Mouse (Mus musculus) adrenal gland, postnatal 14 days (tissue): ENCODE results near the gene Olfr996. TPM values are rescaled to one million over a fixed set of nuclear protein-coding genes. Genes with fewer than 3 reads are reported as not detected.
"Not testable (repeated sequence)": the region's sequence is repeated elsewhere in the genome, so short reads cannot be mapped to it uniquely, and the experiment has no call there.

Experiments
- DNase-seq: peaks from one replicate; pipeline ENCODE4 v3.0.0; 2021; ENCODE audit warnings: mixed read lengths
- long read RNA-seq, 2 experiments: library from polyadenylated mRNA; stranded (forward); transcript quantifications; one replicate each; pipeline ENCODE4 v2.0.0; 2021
- total RNA-seq: library from RNA; stranded (reverse); gene quantifications from 2 replicates; pipeline ENCODE4 v1.2.3, GENCODE M21; 2021

Gene Olfr996
- total RNA-seq = not detected in 2 replicates
- long read RNA-seq, experiment 1 = 0 reads
- long read RNA-seq, experiment 2 = 0 reads

- DNase-seq = no peak
Measured at GRCm38 (mm10) chr2:85578915-85579314, at the start of gene Olfr996. TSS of gene Olfr996 (plus strand) at chr2:85579215.

- DNase-seq = no peak
Measured at GRCm38 (mm10) chr2:85532082-85532778, 46.8 kb upstream of the Olfr996 start.

DNA sequence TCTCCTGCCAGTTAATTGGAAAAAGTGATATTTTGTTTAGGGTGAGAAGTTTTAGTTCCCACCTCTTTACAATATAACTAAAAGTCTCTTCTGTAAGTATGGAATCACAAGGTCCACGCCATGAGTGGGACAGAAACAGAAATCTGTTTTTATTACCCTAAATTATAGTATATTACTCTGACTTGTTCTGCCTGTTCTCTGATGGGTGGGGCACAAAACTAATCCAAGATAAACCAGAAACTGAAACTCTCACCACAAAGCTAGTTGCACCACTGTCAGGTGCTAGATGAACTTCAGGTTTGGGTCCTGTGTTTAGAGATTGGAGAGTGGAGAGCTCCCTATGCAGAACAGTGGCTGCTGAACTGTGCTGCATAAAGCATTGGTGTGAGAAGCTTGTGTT, 45.1 kb upstream of the Olfr996 start:
- no peak for DNase-seq

DNA sequence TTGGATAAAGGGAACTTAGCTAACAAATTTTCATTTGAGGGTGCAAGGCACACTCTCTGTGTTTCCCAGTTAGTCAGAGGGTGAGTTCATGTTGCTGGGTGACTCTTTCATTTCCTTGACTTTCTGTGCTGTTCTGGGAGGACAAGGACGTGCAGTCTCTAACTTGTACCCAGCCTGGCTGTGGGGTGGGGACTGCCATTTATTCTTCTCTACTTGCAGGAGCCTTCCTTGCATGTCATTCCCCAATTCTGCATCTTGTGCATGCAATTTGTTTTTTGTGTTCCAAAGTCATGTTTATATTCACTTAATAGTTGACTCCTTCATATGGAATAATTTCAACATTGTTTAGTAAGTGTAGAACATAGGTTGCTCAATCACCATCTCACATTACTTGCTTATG, 24.2 kb upstream of the Olfr996 start:
- peak; percentile 8 for DNase-seq

DNA sequence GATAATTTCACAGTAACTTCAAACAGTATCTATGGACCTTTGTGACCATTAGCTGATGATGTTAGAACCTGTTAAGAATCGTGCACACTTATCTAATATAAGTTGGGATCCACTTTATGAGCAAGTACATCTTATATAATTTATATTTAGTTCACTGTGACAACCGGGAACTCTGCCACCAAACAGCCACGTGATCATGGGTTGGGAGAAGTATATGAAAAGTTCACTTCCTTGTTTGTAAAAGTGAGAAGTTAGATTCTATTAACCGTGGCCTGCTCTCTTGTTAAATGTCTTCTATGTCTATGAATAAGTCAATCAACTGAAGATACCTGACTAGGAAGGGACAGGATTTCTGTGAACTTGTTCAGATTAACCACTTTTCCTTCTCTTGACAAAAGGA, 18.8 kb upstream of the Olfr996 start:
- DNase-seq = no peak

DNA sequence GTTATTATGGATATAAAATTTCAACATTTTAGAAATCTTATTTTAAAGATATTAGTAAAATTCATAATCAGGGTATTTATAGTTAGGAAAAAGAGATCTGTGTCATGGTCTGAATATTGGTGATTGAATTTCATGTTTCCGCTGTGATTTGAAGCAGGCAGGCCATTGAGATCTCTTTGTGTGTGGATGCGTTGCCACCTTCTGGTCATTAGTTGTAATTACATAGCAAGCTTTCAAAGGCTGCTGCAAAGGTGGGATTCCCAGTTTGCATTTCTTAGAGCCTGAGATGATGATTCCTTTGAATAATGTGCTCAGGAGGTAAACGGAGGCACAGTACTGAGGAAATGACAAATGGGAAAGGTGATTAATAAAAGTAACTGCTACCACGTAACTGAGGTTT, 17.8 kb upstream of the Olfr996 start:
- peak; percentile 55 for DNase-seq

- DNase-seq = not testable (repeated sequence)
Measured at GRCm38 (mm10) chr2:85588648-85589047, 9.6 kb downstream of the Olfr996 start, which contains the start of gene Olfr998. TSS of gene Olfr998 (plus strand) at chr2:85588948.

GRCm38 (mm10) chr2:85611803-85612202, 32.8 kb downstream of the Olfr996 start, which contains the start of gene Olfr1000:
TSS of gene Olfr1000 (minus strand) at chr2:85611903.
- DNase-seq = no peak

Other genes with a start within 250 kb of the Olfr996 start
- gene Olfr987, start 239.9 kb upstream of the Olfr996 start, total RNA-seq = not detected in 2 replicates
- gene Olfr988, start 216.0 kb upstream of the Olfr996 start, total RNA-seq = not detected in 2 replicates
- gene Olfr992, start 169.7 kb upstream of the Olfr996 start, total RNA-seq = not detected in 2 replicates
- gene Olfr993, start 164.3 kb upstream of the Olfr996 start, total RNA-seq = not detected in 2 replicates
- gene Olfr994, start 142.8 kb upstream of the Olfr996 start, total RNA-seq = not detected in 2 replicates
- not detected in 2 replicates for gene Olfr995, start 135.6 kb upstream of the Olfr996 start, total RNA-seq
- 0.22 TPM in 1 of 2 replicates, not detected in the other for gene 4833423E24Rik, start 60.2 kb upstream of the Olfr996 start, total RNA-seq
- not detected in 2 replicates for gene Olfr998, start 9.7 kb downstream of the Olfr996 start, total RNA-seq
- not detected in 2 replicates for gene Olfr1000, start 32.7 kb downstream of the Olfr996 start, total RNA-seq
- not detected in 2 replicates for gene Olfr1002, start 71.5 kb downstream of the Olfr996 start, total RNA-seq
- gene Olfr154, start 85.2 kb downstream of the Olfr996 start, total RNA-seq = not detected in 2 replicates
- gene Olfr1006, start 99.6 kb downstream of the Olfr996 start, total RNA-seq = not detected in 2 replicates
- not detected in 2 replicates for gene Olfr1008, start 110.2 kb downstream of the Olfr996 start, total RNA-seq
- 0.22 TPM in 1 of 2 replicates, not detected in the other for gene Olfr1009, start 136.2 kb downstream of the Olfr996 start, total RNA-seq
- not detected in 2 replicates for gene Olfr1012, start 183.6 kb downstream of the Olfr996 start, total RNA-seq
- gene Olfr1013, start 187.9 kb downstream of the Olfr996 start, total RNA-seq = 0.11 TPM in 1 of 2 replicates, not detected in the other
- not detected in 2 replicates for gene Olfr1014, start 193.5 kb downstream of the Olfr996 start, total RNA-seq
- gene Olfr1015, start 202.8 kb downstream of the Olfr996 start, total RNA-seq = not detected in 2 replicates
- gene Olfr1016, start 223.3 kb downstream of the Olfr996 start, total RNA-seq = not detected in 2 replicates
- gene Olfr1018, start 239.3 kb downstream of the Olfr996 start, total RNA-seq = not detected in 2 replicates